Mouse (Mus musculus) ES-Bruce4 (cell line): Measurements from ENCODE around the gene Thoc7. TPM values are rescaled to one million over a fixed set of nuclear protein-coding genes. Genes with fewer than 3 reads are reported as not detected.
A peak's percentile ranks its signal among the peaks of the same experiment; 100 is the strongest.

Source experiments
- H3K27ac ChIP-seq: 2 replicates; pipeline ENCODE4 v1.5.1; 2012; ENCODE audit warnings: low read length, inconsistent platforms; ENCODE audit not compliant: insufficient read depth
- H3K27me3 ChIP-seq: 2 replicates; pipeline ENCODE4 v1.6.1; 2012; ENCODE audit warnings: mild to moderate bottlenecking, low read length, inconsistent platforms; ENCODE audit not compliant: control insufficient read depth, poor library complexity, insufficient read depth, severe bottlenecking
- H3K36me3 ChIP-seq: 2 replicates; pipeline ENCODE4 v1.6.1; 2012; ENCODE audit warnings: inconsistent platforms, mild to moderate bottlenecking, low read length, moderate library complexity; ENCODE audit not compliant: control insufficient read depth, poor library complexity, insufficient read depth, severe bottlenecking
- H3K4me1 ChIP-seq: one replicate; pipeline ENCODE4 v1.8.1; 2011; ENCODE audit warnings: low read length; ENCODE audit not compliant: control insufficient read depth, insufficient read depth
- H3K4me3 ChIP-seq: 2 replicates; pipeline ENCODE4 v1.5.1; 2011; ENCODE audit warnings: low read depth, mild to moderate bottlenecking, low read length
- H3K9ac ChIP-seq: 2 replicates; pipeline ENCODE4 v1.6.1; 2012; ENCODE audit warnings: low read depth, mild to moderate bottlenecking, inconsistent platforms; ENCODE audit not compliant: poor library complexity, severe bottlenecking
- H3K9me3 ChIP-seq: replicated peaks from 2 replicates; pipeline ENCODE4 v1.6.1; 2012; ENCODE audit warnings: mild to moderate bottlenecking, low read length, inconsistent platforms; ENCODE audit not compliant: control insufficient read depth, poor library complexity, insufficient read depth, severe bottlenecking
- CTCF ChIP-seq: IDR thresholded peaks from one replicate; pipeline ENCODE4 v1.8.1; 2011; ENCODE audit warnings: low read depth, low read length
- EP300 ChIP-seq: IDR thresholded peaks from 2 replicates; pipeline ENCODE4 v1.6.1; 2011; ENCODE audit warnings: low read depth, low read length; ENCODE audit not compliant: insufficient read depth
- POLR2A ChIP-seq: IDR thresholded peaks from one replicate; pipeline ENCODE4 v1.8.1; 2011; ENCODE audit warnings: low read length; ENCODE audit not compliant: insufficient read depth
- polyA plus RNA-seq: library from polyadenylated mRNA; stranded (reverse); fragments of >200 nt; gene quantifications from 2 replicates; pipeline ENCODE4 v1.2.4, GENCODE M21; 2011; ENCODE audit warnings: low read depth; ENCODE audit not compliant: missing spikeins, insufficient read depth, insufficient read length

Gene Thoc7
- polyA plus RNA-seq, 1 experiment: 113 TPM

GRCm38 (mm10) chr14:13988397-13988796 lies 26.7 kb upstream of the Thoc7 start:
- H3K9ac ChIP-seq: no peak overlapping the region
- H3K4me3 ChIP-seq: no peak overlapping the region
- H3K9me3 ChIP-seq: no peaks in the 10 kb centered on the region
- H3K27ac ChIP-seq: no peak overlapping the region
- no peaks in the 10 kb centered on the region for H3K4me1 ChIP-seq
- H3K36me3 ChIP-seq: no peaks in the 10 kb centered on the region
- no peak for TF ChIP-seq CTCF
- TF ChIP-seq EP300: no peak
- TF ChIP-seq POLR2A: no peak
- H3K27me3 ChIP-seq: no peaks in the 10 kb centered on the region

GRCm38 (mm10) chr14:13982174-13982573 lies 20.5 kb upstream of the Thoc7 start:
- Histone ChIP-seq H3K9me3 (no peaks in the 10 kb centered on the region), H3K27ac (no peak overlapping the region), H3K27me3 (no peaks in the 10 kb centered on the region), H3K4me1 (no peaks in the 10 kb centered on the region), H3K4me3 (no peak overlapping the region), H3K9ac (no peak overlapping the region), H3K36me3 (no peaks in the 10 kb centered on the region)
- TF ChIP-seq CTCF (peak; percentile 24), EP300 (no peak)

GRCm38 (mm10) chr14:13981286-13981685 lies 19.6 kb upstream of the Thoc7 start:
- no peak for TF ChIP-seq POLR2A
- TF ChIP-seq CTCF: no peak
- no peak for TF ChIP-seq EP300
- no peaks in the 10 kb centered on the region for H3K27me3 ChIP-seq
- H3K9ac ChIP-seq: no peak overlapping the region
- no peaks in the 10 kb centered on the region for H3K4me1 ChIP-seq
- H3K36me3 ChIP-seq: no peaks in the 10 kb centered on the region
- no peaks in the 10 kb centered on the region for H3K9me3 ChIP-seq
- no peak overlapping the region for H3K27ac ChIP-seq
- no peak overlapping the region for H3K4me3 ChIP-seq

GRCm38 (mm10) chr14:13977498-13977897 lies 15.8 kb upstream of the Thoc7 start:
- Histone ChIP-seq H3K9ac (no peak overlapping the region), H3K4me1 (no peaks in the 10 kb centered on the region), H3K27me3 (no peaks in the 10 kb centered on the region), H3K27ac (no peak overlapping the region), H3K36me3 (no peaks in the 10 kb centered on the region), H3K9me3 (no peaks in the 10 kb centered on the region), H3K4me3 (no peak overlapping the region)
- TF ChIP-seq POLR2A (no peak), CTCF (no peak), EP300 (no peak)

GRCm38 (mm10) chr14:13971644-13972234 lies 10.1 kb upstream of the Thoc7 start:
- no peaks in the 10 kb centered on the region for H3K4me1 ChIP-seq
- H3K36me3 ChIP-seq: no peaks in the 10 kb centered on the region
- no peaks in the 10 kb centered on the region for H3K9me3 ChIP-seq
- TF ChIP-seq EP300 (no peak), CTCF (no peak), POLR2A (no peak)
- H3K4me3 ChIP-seq: no peak overlapping the region
- H3K9ac ChIP-seq: no peak overlapping the region
- no peaks in the 10 kb centered on the region for H3K27me3 ChIP-seq
- H3K27ac ChIP-seq: no peak overlapping the region

- H3K9me3 ChIP-seq: no peaks in the 10 kb centered on the region
- no peak overlapping the region for H3K9ac ChIP-seq
- TF ChIP-seq CTCF (no peak), POLR2A (no peak), EP300 (no peak)
- H3K4me1 ChIP-seq: no peaks in the 10 kb centered on the region
- no peaks in the 10 kb centered on the region for H3K36me3 ChIP-seq
- H3K4me3 ChIP-seq: no peak overlapping the region
- H3K27ac ChIP-seq: no peak overlapping the region
- no peaks in the 10 kb centered on the region for H3K27me3 ChIP-seq
Measured at GRCm38 (mm10) chr14:13970513-13970912, 8.9 kb upstream of the Thoc7 start.
